Mouse (Mus musculus) stomach, embryonic 14.5 days (tissue): Measurements from ENCODE around the gene Pramef17. TPM values are rescaled to one million over a fixed set of nuclear protein-coding genes. Genes with fewer than 3 reads are reported as not detected.

Experiments used
- polyA plus RNA-seq: library from polyadenylated mRNA; unstranded; fragments of >200 nt; fragmentation: Nextera tagmentation; extraction: Ambion mirVana; gene quantifications from 2 replicates; pipeline ENCODE4 v1.2.1, GENCODE M21; 2014

Pramef17 gene
- polyA plus RNA-seq, 1 experiment from 2014 or later, result not detected

Other genes with a start within 250 kb of the Pramef17 start
- not detected in 2 replicates for gene Gm13023, start 205.0 kb downstream of the Pramef17 start, polyA plus RNA-seq
- gene Gm13084, start 178.3 kb downstream of the Pramef17 start, polyA plus RNA-seq, result not detected in 2 replicates
- gene Gm13103, start 147.9 kb downstream of the Pramef17 start, polyA plus RNA-seq, result not detected in 2 replicates
- gene Pramef6, start 94.0 kb downstream of the Pramef17 start, polyA plus RNA-seq, result not detected in 2 replicates
- gene Pramef25, start 43.4 kb downstream of the Pramef17 start, polyA plus RNA-seq, result not detected in 2 replicates
- not detected in 2 replicates for gene Gm13101, start 27.4 kb downstream of the Pramef17 start, polyA plus RNA-seq
- not detected in 2 replicates for gene Pramel4, start 64.8 kb upstream of the Pramef17 start, polyA plus RNA-seq
- not detected in 2 replicates for gene Gm13102, start 112.1 kb upstream of the Pramef17 start, polyA plus RNA-seq
- not detected in 2 replicates for gene Oog3, start 168.3 kb upstream of the Pramef17 start, polyA plus RNA-seq
- gene Oog2, start 196.3 kb upstream of the Pramef17 start, polyA plus RNA-seq, result not detected in 2 replicates
- gene C87977, start 218.9 kb upstream of the Pramef17 start, polyA plus RNA-seq, result not detected in 2 replicates